Mouse (Mus musculus): ENCODE measurements at regions not wholly inside any gene's neighbourhood (a gene's known extent, or its start where the extent isn't known, plus 50 kb on each side); places are given as distances from the start of the nearest gene placed in this dataset.

DNA sequence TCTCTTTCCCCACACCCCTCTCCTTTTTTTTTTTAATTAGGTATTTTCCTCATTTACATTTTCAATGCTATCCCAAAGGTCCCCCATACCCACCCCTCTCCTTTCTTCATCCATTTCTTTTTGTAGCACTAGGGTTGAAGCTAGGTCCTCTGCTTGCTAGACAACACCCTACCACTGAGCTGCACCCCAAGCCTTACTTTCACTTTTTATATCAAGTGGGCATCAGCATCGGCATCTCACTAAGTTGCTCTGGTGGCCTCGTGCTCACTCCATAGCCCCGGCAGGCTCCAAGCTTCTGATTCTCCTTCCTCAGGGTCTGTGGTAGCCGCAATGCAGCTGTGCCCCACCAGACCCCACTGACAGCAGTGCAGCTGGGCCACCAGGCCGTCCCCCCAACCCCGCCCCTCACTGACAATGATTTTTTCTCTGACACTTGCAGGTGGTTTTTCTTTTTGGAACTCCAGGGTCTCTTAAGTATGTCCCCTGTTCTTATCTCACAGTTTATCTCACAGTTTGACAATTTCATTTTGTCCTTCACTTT is 77.5 kb downstream of the Nufip1 start:
- DNase-seq (ENCODE audit: low spot score) = no peak
- H3K27ac ChIP-seq (ENCODE audit: low read length) = no peak overlapping the region
- no peak overlapping the region for H3K9ac ChIP-seq (replicated peaks; ENCODE audit: low read depth)
- TF ChIP-seq CTCF (IDR thresholded peaks at IDR 0.05) (no peak), EP300 (IDR thresholded peaks at IDR 0.05) (no peak)
- H3K36me3 ChIP-seq (ENCODE audit: insufficient read depth, low read length) = no peaks in the 10 kb centered on the region
- ATAC-seq = no peak
- H3K4me1 ChIP-seq (ENCODE audit: insufficient read depth, low read depth, low read length) = peaks cover 3% of the 10 kb centered on the region; the same call in 1 of the 2 replicates
- H3K9me3 ChIP-seq (ENCODE audit: low read length) = no peaks in the 10 kb centered on the region
- H3K4me3 ChIP-seq (ENCODE audit: low read depth, low read length) = no peak overlapping the region
- H3K27me3 ChIP-seq (replicated peaks; ENCODE audit: insufficient read depth, low read length) = no peaks in the 10 kb centered on the region
- WGBS = 70% methylated on average over 6 of the region's 6 CpGs
- H3K4me2 ChIP-seq (replicated peaks; ENCODE audit: low read depth, low read length) = no peak overlapping the region

DNA sequence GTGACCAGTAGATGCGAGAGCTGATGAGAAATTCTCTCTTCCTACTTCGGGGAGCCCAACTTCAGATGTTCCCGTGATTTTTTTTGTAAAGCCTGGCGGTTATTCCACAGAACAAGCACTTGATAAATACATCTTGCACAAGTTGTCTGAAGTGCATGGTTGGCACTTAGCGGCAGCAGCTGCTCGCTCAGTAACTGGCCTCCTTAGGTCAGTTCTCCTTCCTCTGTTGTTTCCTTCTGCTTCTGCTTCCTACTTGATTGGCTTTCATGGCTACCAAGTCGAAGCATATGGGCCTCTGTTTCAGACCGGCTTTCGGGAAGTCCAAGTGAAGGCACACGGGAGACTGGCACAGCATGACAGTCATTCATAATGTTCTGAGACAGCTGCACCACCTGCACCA is 84.6 kb downstream of the Nufip1 start:
- no peaks in the 10 kb centered on the region for H3K27me3 ChIP-seq (replicated peaks; ENCODE audit: insufficient read depth, low read length)
- H3K9ac ChIP-seq (replicated peaks; ENCODE audit: low read depth) = no peak overlapping the region
- H3K9me3 ChIP-seq (ENCODE audit: low read length) = no peaks in the 10 kb centered on the region
- H3K27ac ChIP-seq (ENCODE audit: low read length) = no peak overlapping the region
- H3K36me3 ChIP-seq (ENCODE audit: insufficient read depth, low read length) = no peaks in the 10 kb centered on the region
- 0 out of 2 replicates have a peak, but pooled peaks cover 5% of the 10 kb centered on the region for H3K4me1 ChIP-seq (ENCODE audit: insufficient read depth, low read depth, low read length)
- peak; percentile 82 for DNase-seq (ENCODE audit: low spot score)
- 49% methylated on average over 10 of the region's 10 CpGs for WGBS
- peak; percentile 81 for ATAC-seq
- TF ChIP-seq CTCF (IDR thresholded peaks at IDR 0.05) = 0 out of 2 replicates have a peak, but pooled peaks have one; percentile 8
- no peak for TF ChIP-seq EP300 (IDR thresholded peaks at IDR 0.05)
- H3K4me2 ChIP-seq (replicated peaks; ENCODE audit: low read depth, low read length) = no peak overlapping the region
- H3K4me3 ChIP-seq (ENCODE audit: low read depth, low read length) = no peak overlapping the region

DNA sequence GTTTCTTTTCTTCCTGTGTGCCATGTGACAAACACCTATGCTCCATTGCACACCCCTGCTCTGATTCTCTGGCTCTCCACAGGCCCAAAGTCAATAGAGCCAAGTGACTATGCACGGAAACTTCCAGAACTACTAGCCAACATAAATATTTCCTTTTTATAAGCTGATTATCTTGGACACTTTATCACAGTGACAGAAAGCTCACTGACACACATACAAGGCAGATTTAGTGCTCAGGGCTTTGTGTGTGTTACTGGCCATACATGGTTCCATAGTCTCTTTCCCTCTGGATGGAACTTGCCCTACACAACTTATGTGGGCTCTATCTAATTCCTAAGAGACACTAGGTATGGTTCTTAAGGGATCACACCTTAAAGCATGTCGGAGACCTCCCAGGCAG is 86.7 kb downstream of the Nufip1 start:
- H3K4me1 ChIP-seq (ENCODE audit: insufficient read depth, low read depth, low read length) = 0 out of 2 replicates have a peak, but pooled peaks cover 5% of the 10 kb centered on the region
- H3K4me2 ChIP-seq (replicated peaks; ENCODE audit: low read depth, low read length) = no peak overlapping the region
- no peak overlapping the region for H3K9ac ChIP-seq (replicated peaks; ENCODE audit: low read depth)
- H3K27me3 ChIP-seq (replicated peaks; ENCODE audit: insufficient read depth, low read length) = no peaks in the 10 kb centered on the region
- no peak overlapping the region for H3K27ac ChIP-seq (ENCODE audit: low read length)
- DNase-seq (ENCODE audit: low spot score) = no peak
- no peak for ATAC-seq
- no peak overlapping the region for H3K4me3 ChIP-seq (ENCODE audit: low read depth, low read length)
- TF ChIP-seq CTCF (IDR thresholded peaks at IDR 0.05) = no peak
- H3K9me3 ChIP-seq (ENCODE audit: low read length) = no peaks in the 10 kb centered on the region
- no peaks in the 10 kb centered on the region for H3K36me3 ChIP-seq (ENCODE audit: insufficient read depth, low read length)
- WGBS = 51% methylated on average over 2 of the region's 2 CpGs

DNA sequence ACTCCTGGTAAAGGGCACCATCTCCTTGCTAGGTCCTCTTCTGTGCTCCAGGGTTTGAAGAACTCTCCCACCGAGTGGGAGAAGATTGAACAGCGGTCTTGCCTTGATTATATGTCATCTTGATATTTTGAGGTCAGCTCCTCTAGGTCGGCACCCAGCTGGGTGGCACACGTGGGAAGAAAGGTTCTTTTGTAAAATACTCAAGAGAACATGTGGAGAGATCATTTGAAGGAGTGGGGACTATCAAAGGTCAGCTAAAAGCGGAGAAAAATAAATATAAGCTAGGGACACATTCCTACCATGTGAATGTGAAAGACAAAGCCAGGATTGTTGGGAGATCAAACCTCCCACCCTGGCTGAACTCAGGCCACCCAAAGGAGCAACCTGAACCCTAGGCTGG is 87.7 kb downstream of the Nufip1 start:
- 40% methylated on average over 5 of the region's 5 CpGs for WGBS
- no peak for ATAC-seq

DNA sequence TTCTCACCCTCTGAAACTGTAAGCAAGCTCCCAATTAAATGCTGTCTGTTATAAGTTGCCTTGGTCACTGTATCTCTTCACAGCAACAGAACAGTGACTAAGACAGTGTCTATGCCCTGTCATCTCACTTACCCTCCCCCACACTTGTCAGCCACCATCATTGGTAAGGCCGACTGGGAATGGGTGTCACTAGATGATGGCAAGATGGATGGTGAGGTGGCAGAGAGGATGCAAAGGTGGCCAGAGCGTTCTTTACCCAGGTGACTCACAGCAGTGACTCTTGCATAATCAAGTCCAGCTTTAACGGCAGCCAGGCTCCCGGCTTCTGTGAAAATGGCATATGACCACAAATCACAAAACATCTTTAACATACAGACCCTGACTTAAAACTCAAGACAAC is 91.9 kb downstream of the Nufip1 start:
- Histone ChIP-seq H3K27me3 (replicated peaks; ENCODE audit: insufficient read depth, low read length) (no peaks in the 10 kb centered on the region), H3K9me3 (ENCODE audit: low read length) (no peaks in the 10 kb centered on the region), H3K4me1 (ENCODE audit: insufficient read depth, low read depth, low read length) (no peaks in the 10 kb centered on the region), H3K27ac (ENCODE audit: low read length) (no peak overlapping the region), H3K4me2 (replicated peaks; ENCODE audit: low read depth, low read length) (no peak overlapping the region), H3K36me3 (ENCODE audit: insufficient read depth, low read length) (no peaks in the 10 kb centered on the region), H3K4me3 (ENCODE audit: low read depth, low read length) (no peak overlapping the region), H3K9ac (replicated peaks; ENCODE audit: low read depth) (no peak overlapping the region)
- DNase-seq (ENCODE audit: low spot score) (no peak), ATAC-seq (no peak)
- TF ChIP-seq CTCF (IDR thresholded peaks at IDR 0.05) (no peak), EP300 (IDR thresholded peaks at IDR 0.05) (no peak)
- 90% methylated on average over 4 of the region's 4 CpGs for WGBS

More for the DNA sequence above, 87.7 kb downstream of the Nufip1 start:
- no peak overlapping the region for H3K9ac ChIP-seq (replicated peaks; ENCODE audit: low read depth)
- H3K9me3 ChIP-seq (ENCODE audit: low read length) = no peaks in the 10 kb centered on the region
- no peak overlapping the region for H3K4me3 ChIP-seq (ENCODE audit: low read depth, low read length)
- H3K36me3 ChIP-seq (ENCODE audit: insufficient read depth, low read length) = no peaks in the 10 kb centered on the region
- H3K27me3 ChIP-seq (replicated peaks; ENCODE audit: insufficient read depth, low read length) = no peaks in the 10 kb centered on the region
- H3K27ac ChIP-seq (ENCODE audit: low read length) = no peak overlapping the region
- TF ChIP-seq EP300 (IDR thresholded peaks at IDR 0.05) = no peak
- TF ChIP-seq CTCF (IDR thresholded peaks at IDR 0.05) = no peak
- H3K4me1 ChIP-seq (ENCODE audit: insufficient read depth, low read depth, low read length) = 0 out of 2 replicates have a peak, but pooled peaks cover 5% of the 10 kb centered on the region
- DNase-seq (ENCODE audit: low spot score) = no peak
- no peak overlapping the region for H3K4me2 ChIP-seq (replicated peaks; ENCODE audit: low read depth, low read length)

DNA sequence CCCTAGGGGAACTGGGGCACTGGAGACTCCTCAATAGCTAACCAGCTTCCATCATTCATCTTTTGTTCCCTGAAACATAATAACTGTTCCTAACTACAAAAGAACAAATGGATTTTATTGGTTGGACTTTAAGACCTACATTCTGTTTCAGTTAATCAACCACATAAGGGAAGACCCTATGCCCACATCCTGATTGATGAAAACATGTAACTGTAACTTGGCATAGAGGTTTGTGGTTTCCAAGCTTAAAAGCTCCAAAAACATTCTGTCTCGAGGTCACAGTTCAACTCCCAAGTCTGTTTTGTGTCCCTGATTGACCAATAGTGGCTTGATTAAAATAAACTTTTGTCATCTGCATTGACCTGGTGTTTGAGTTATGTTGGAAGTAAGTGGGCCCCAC is 92.4 kb downstream of the Nufip1 start:
- H3K27ac ChIP-seq (ENCODE audit: low read length) = no peak overlapping the region
- no peaks in the 10 kb centered on the region for H3K27me3 ChIP-seq (replicated peaks; ENCODE audit: insufficient read depth, low read length)
- 70% methylated on average over 1 of the region's 1 CpGs for WGBS
- H3K9ac ChIP-seq (replicated peaks; ENCODE audit: low read depth) = no peak overlapping the region
- no peak for TF ChIP-seq EP300 (IDR thresholded peaks at IDR 0.05)
- no peak for TF ChIP-seq CTCF (IDR thresholded peaks at IDR 0.05)
- no peak overlapping the region for H3K4me3 ChIP-seq (ENCODE audit: low read depth, low read length)
- no peak for DNase-seq (ENCODE audit: low spot score)
- no peaks in the 10 kb centered on the region for H3K36me3 ChIP-seq (ENCODE audit: insufficient read depth, low read length)
- H3K4me2 ChIP-seq (replicated peaks; ENCODE audit: low read depth, low read length) = no peak overlapping the region
- H3K9me3 ChIP-seq (ENCODE audit: low read length) = no peaks in the 10 kb centered on the region
- no peak for ATAC-seq
- H3K4me1 ChIP-seq (ENCODE audit: insufficient read depth, low read depth, low read length) = no peaks in the 10 kb centered on the region
